Mouse (Mus musculus): ENCODE results near the gene Tmem176b. TPM values are rescaled to one million over a fixed set of nuclear protein-coding genes. Genes with fewer than 3 reads are reported as not detected.

Tmem176b gene
- polyA plus RNA-seq, 1 experiment from 2014 or later, result 113 TPM

GRCm38 (mm10) chr6:48851820-48852491 is 10.7 kb upstream of the Tmem176b start:
- 0 out of 2 replicates have a peak, but pooled peaks have one; percentile 3 for ATAC-seq
- Histone ChIP-seq H3K9ac (ENCODE audit: low read depth, low read length) (peak overlapping the region; percentile 41; the same call in 1 of the 2 replicates), H3K4me3 (ENCODE audit: low read depth, low read length) (peak overlapping the region; percentile 38), H3K9me3 (replicated peaks; ENCODE audit: control insufficient read depth, low read length, poor library complexity, severe bottlenecking) (no peaks in the 10 kb centered on the region), H3K36me3 (ENCODE audit: control insufficient read depth, insufficient read depth, low read length) (no peaks in the 10 kb centered on the region), H3K27me3 (ENCODE audit: control insufficient read depth, insufficient read depth, low read depth, low read length) (no peaks in the 10 kb centered on the region), H3K4me1 (ENCODE audit: control insufficient read depth, insufficient read depth, low read length) (peaks cover 9% of the 10 kb centered on the region; the same call in 1 of the 2 replicates), H3K27ac (ENCODE audit: low read length) (no peak overlapping the region), H3K4me2 (ENCODE audit: low read length) (peak overlapping the region; percentile 68)
- WGBS, result under 1% methylated on average over 29 of the region's 29 CpGs

- 59% methylated on average over 4 of the region's 4 CpGs for WGBS
Measured at GRCm38 (mm10) chr6:48845086-48845485, 3.8 kb upstream of the Tmem176b start.

GRCm38 (mm10) chr6:48842111-48842842 is 981 bp upstream of the Tmem176b start:
- Histone ChIP-seq H3K9ac (ENCODE audit: low read depth, low read length) (no peak overlapping the region), H3K27me3 (ENCODE audit: control insufficient read depth, insufficient read depth, low read depth, low read length) (no peaks in the 10 kb centered on the region), H3K4me3 (ENCODE audit: low read depth, low read length) (no peak overlapping the region), H3K27ac (ENCODE audit: low read length) (no peak overlapping the region), H3K36me3 (ENCODE audit: control insufficient read depth, insufficient read depth, low read length) (no peaks in the 10 kb centered on the region), H3K4me2 (ENCODE audit: low read length) (peak overlapping the region; percentile 45; the same call in 1 of the 2 replicates), H3K9me3 (replicated peaks; ENCODE audit: control insufficient read depth, low read length, poor library complexity, severe bottlenecking) (no peaks in the 10 kb centered on the region), H3K4me1 (ENCODE audit: control insufficient read depth, insufficient read depth, low read length) (peaks cover 25% of the 10 kb centered on the region; the same call in 1 of the 2 replicates)
- ATAC-seq, result no peak
- 81% methylated on average over 11 of the region's 11 CpGs for WGBS

More at GRCm38 (mm10) chr6:48845086-48845485, 3.8 kb upstream of the Tmem176b start:
- Histone ChIP-seq H3K27me3 (ENCODE audit: control insufficient read depth, insufficient read depth, low read depth, low read length) (no peaks in the 10 kb centered on the region), H3K9me3 (replicated peaks; ENCODE audit: control insufficient read depth, low read length, poor library complexity, severe bottlenecking) (no peaks in the 10 kb centered on the region), H3K9ac (ENCODE audit: low read depth, low read length) (no peak overlapping the region), H3K4me1 (ENCODE audit: control insufficient read depth, insufficient read depth, low read length) (peaks cover 13% of the 10 kb centered on the region; the same call in 1 of the 2 replicates), H3K36me3 (ENCODE audit: control insufficient read depth, insufficient read depth, low read length) (no peaks in the 10 kb centered on the region), H3K4me2 (ENCODE audit: low read length) (no peak overlapping the region), H3K4me3 (ENCODE audit: low read depth, low read length) (no peak overlapping the region), H3K27ac (ENCODE audit: low read length) (no peak overlapping the region)
- no peak for ATAC-seq

DNA sequence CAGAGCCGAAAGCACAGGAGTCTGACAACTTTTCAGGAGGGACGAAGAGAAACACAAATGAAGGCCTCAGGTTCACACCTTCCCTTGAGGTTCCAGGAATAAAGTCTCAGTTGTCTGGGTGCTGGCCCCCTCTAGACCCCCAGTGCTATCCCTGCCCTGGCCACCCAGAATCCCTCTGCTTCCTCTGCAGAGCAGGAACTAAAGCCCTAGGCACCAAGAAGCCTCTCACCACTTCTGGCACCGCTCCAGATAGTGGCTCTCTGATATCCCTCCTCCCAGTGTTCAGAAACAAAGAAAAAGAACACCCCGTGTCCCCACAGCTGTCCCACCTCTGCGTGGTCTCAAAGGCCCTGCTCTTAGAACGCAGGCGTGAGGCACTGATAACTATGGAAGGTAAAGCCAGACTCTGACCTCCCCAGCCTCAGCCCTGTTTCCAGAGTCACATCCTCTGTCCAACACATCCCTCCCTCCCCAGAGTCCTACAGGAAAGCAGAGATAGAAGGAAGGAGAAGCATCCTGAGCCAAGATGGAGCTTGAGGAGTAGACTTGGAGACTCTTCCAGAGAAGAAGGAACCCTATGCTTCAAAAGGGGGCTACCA is 826 bp downstream of the Tmem176b start, which contains the start of gene Tmem176a:
Gene Tmem176a (plus strand): TSS at position 549 of the 599 bp plus-strand sequence.
- peak within 1 kb of the TSS; percentile 45 for H3K4me2 ChIP-seq (ENCODE audit: low read length)
- no peaks in the 10 kb centered on the region for H3K36me3 ChIP-seq (ENCODE audit: control insufficient read depth, insufficient read depth, low read length)
- peak within 1 kb of the TSS; percentile 75 for H3K27ac ChIP-seq (ENCODE audit: low read length)
- H3K27me3 ChIP-seq (ENCODE audit: control insufficient read depth, insufficient read depth, low read depth, low read length), result no peaks in the 10 kb centered on the region
- H3K9me3 ChIP-seq (replicated peaks; ENCODE audit: control insufficient read depth, low read length, poor library complexity, severe bottlenecking), result no peaks in the 10 kb centered on the region
- peaks cover 25% of the 10 kb centered on the region; the same call in 1 of the 2 replicates for H3K4me1 ChIP-seq (ENCODE audit: control insufficient read depth, insufficient read depth, low read length)
- H3K4me3 ChIP-seq (ENCODE audit: low read depth, low read length), result peak within 1 kb of the TSS; percentile 40
- WGBS, result 16% methylated on average over 7 of the region's 7 CpGs
- peak; percentile 21 for ATAC-seq
- H3K9ac ChIP-seq (ENCODE audit: low read depth, low read length), result peak within 1 kb of the TSS; percentile 57

DNA sequence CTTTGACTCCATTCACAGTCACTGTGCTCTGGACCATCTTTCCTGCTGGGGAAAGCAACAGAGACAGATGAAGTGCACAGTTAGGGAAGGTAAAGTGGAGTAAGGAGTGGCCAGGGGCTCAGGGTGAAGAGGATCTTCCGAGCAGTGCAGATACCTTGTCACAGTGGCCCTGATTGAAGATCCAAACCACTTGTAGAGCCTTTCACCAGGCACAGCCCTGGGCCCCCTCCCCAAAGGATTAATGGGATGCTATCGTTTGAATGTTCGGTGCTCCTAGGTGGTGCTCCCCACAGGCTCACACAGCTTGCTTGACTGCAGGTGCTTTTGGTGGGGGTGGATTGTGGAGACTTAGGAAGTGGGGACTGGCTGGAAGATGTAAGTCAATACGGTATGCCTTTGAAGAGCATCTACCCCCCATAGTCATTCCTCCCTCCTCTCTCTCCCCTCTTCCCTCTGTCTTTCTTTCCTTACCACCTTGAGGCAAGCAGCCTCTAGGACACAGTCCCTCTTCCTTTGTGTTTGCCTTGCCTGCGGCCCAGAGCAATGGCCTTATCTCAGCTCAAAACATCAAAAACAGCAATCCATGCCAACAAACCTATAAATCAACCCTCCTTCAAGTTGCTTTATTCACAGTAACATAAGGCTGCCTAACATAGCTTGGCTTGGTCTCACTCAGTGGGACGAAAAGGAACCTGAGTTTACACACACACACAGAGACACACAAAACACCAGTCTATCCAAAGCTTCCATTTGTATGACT is 2.8 kb downstream of the Tmem176b start:
- Histone ChIP-seq H3K4me2 (ENCODE audit: low read length) (peak overlapping the region; percentile 45; the same call in 1 of the 2 replicates), H3K4me1 (ENCODE audit: control insufficient read depth, insufficient read depth, low read length) (peaks cover 25% of the 10 kb centered on the region; the same call in 1 of the 2 replicates)
- 81% methylated on average over 6 of the region's 6 CpGs for WGBS

DNA sequence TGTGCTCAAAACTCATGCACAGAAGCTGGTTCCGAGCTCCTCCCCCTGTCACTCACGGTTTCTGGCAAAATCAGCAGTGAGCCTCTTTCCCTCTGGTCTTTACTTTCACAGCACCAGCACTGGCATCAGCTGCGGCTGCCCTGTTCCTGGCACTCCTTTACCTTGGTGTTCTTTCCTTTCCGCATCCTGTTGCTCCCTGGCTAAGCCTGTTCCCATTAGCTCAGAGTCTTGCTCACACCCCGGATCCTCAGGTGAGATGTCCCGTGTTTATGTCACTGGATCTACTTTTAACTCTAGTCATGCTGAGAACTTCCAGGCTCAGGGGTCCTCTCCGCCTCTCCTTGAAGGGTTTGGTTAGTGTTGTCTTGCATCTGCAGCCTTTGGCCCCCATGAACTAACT is 3.8 kb downstream of the Tmem176b start:
- Histone ChIP-seq H3K27ac (ENCODE audit: low read length) (no peak overlapping the region), H3K4me2 (ENCODE audit: low read length) (no peak overlapping the region), H3K9me3 (replicated peaks; ENCODE audit: control insufficient read depth, low read length, poor library complexity, severe bottlenecking) (no peaks in the 10 kb centered on the region), H3K27me3 (ENCODE audit: control insufficient read depth, insufficient read depth, low read depth, low read length) (no peaks in the 10 kb centered on the region), H3K4me3 (ENCODE audit: low read depth, low read length) (no peak overlapping the region), H3K36me3 (ENCODE audit: control insufficient read depth, insufficient read depth, low read length) (peaks cover 10% of the 10 kb centered on the region; the same call in 1 of the 2 replicates), H3K4me1 (ENCODE audit: control insufficient read depth, insufficient read depth, low read length) (peaks cover 25% of the 10 kb centered on the region; the same call in 1 of the 2 replicates), H3K9ac (ENCODE audit: low read depth, low read length) (no peak overlapping the region)
- 83% methylated on average over 7 of the region's 7 CpGs for WGBS
- no peak for ATAC-seq

More for the DNA sequence above, 2.8 kb downstream of the Tmem176b start:
- Histone ChIP-seq H3K36me3 (ENCODE audit: control insufficient read depth, insufficient read depth, low read length) (peaks cover 4% of the 10 kb centered on the region; the same call in 1 of the 2 replicates), H3K27me3 (ENCODE audit: control insufficient read depth, insufficient read depth, low read depth, low read length) (no peaks in the 10 kb centered on the region), H3K9ac (ENCODE audit: low read depth, low read length) (no peak overlapping the region), H3K27ac (ENCODE audit: low read length) (no peak overlapping the region), H3K9me3 (replicated peaks; ENCODE audit: control insufficient read depth, low read length, poor library complexity, severe bottlenecking) (no peaks in the 10 kb centered on the region), H3K4me3 (ENCODE audit: low read depth, low read length) (no peak overlapping the region)
- no peak for ATAC-seq

DNA sequence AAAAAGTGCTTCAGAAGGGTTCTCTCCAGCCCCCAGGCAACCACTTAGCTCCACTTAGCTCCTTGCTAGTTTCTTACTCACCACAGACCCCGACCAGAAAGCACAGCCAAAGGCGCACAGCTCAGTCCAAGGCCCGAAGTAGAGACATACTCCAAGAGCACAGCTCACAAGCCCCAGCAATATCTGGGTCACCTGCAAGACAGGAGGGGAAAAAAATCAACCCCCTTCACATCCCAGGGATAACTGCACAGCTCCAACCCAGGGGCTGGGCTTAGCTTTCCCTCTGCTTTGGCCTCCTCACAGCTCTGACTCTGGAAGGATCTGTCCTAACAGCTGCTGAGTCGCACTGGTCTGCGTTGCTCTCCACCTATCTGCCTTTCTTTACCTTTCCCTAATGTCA is 5.2 kb downstream of the Tmem176b start:
- ATAC-seq, result no peak
- H3K4me2 ChIP-seq (ENCODE audit: low read length), result no peak overlapping the region
- no peaks in the 10 kb centered on the region for H3K27me3 ChIP-seq (ENCODE audit: control insufficient read depth, insufficient read depth, low read depth, low read length)
- H3K9me3 ChIP-seq (replicated peaks; ENCODE audit: control insufficient read depth, low read length, poor library complexity, severe bottlenecking), result no peaks in the 10 kb centered on the region
- H3K36me3 ChIP-seq (ENCODE audit: control insufficient read depth, insufficient read depth, low read length), result peaks cover 10% of the 10 kb centered on the region; the same call in 1 of the 2 replicates
- H3K4me3 ChIP-seq (ENCODE audit: low read depth, low read length), result no peak overlapping the region
- peaks cover 17% of the 10 kb centered on the region; the same call in 1 of the 2 replicates for H3K4me1 ChIP-seq (ENCODE audit: control insufficient read depth, insufficient read depth, low read length)
- no peak overlapping the region for H3K27ac ChIP-seq (ENCODE audit: low read length)
- WGBS, result 90% methylated on average over 5 of the region's 5 CpGs
- no peak overlapping the region for H3K9ac ChIP-seq (ENCODE audit: low read depth, low read length)

DNA sequence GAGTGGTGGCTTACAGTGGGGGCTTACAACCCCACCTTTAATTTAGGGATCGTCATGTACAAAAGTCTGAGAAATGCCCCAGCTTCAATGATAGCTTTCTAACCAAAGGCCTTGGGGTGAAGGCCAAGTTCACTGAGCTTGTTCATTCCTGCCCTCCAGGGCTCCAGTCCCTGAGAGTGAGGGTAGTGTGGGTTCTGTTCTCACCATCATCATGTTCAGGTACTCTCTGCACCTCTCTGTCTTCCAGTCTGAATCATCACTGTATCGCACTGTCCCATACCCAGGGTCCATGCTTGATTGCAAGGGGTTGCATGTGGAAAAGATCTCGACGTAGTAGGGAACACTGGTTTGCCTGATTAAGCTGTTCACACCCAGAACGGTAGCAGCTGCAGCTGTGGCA is 6.1 kb downstream of the Tmem176b start:
- Histone ChIP-seq H3K9ac (ENCODE audit: low read depth, low read length) (no peak overlapping the region), H3K4me2 (ENCODE audit: low read length) (no peak overlapping the region), H3K9me3 (replicated peaks; ENCODE audit: control insufficient read depth, low read length, poor library complexity, severe bottlenecking) (no peaks in the 10 kb centered on the region), H3K4me3 (ENCODE audit: low read depth, low read length) (no peak overlapping the region), H3K36me3 (ENCODE audit: control insufficient read depth, insufficient read depth, low read length) (peaks cover 10% of the 10 kb centered on the region; the same call in 1 of the 2 replicates), H3K27ac (ENCODE audit: low read length) (no peak overlapping the region), H3K4me1 (ENCODE audit: control insufficient read depth, insufficient read depth, low read length) (peaks cover 13% of the 10 kb centered on the region; the same call in 1 of the 2 replicates), H3K27me3 (ENCODE audit: control insufficient read depth, insufficient read depth, low read depth, low read length) (no peaks in the 10 kb centered on the region)
- ATAC-seq, result no peak
- 92% methylated on average over 5 of the region's 5 CpGs for WGBS

All from midbrain, embryonic 16.5 days (tissue).